Mouse (Mus musculus) adrenal gland (tissue): ENCODE measurements around the gene Gfra1.

Experiments
- intact Hi-C: fragments of 180-260 bp; cut with DNase I; formaldehyde crosslinking; loops from one replicate; pipeline ENCODE4 v1.15.1; 2025

The Gfra1 gene

GRCm38 (mm10) chr19:58396604-58396984 is 59.1 kb downstream of the Gfra1 start:
- intact Hi-C loops: no loop called here

- intact Hi-C loops: no loop called here
These were observed 59.7 kb downstream of the Gfra1 start for GRCm38 (mm10) chr19:58395785-58396603.

GRCm38 (mm10) chr19:58393121-58393520 is 62.6 kb downstream of the Gfra1 start:
- intact Hi-C loops: no loop called here

- intact Hi-C loops: no loop called here
These were observed 63.9 kb downstream of the Gfra1 start for GRCm38 (mm10) chr19:58391796-58392195.

- intact Hi-C loops: no loop called here
These were observed 66.2 kb downstream of the Gfra1 start for GRCm38 (mm10) chr19:58389466-58389865.

- intact Hi-C loops: no loop called here
These were observed 66.8 kb downstream of the Gfra1 start for GRCm38 (mm10) chr19:58388851-58389447.

GRCm38 (mm10) chr19:58383273-58383672 is 72.4 kb downstream of the Gfra1 start:
- intact Hi-C loops: no loop called here

- intact Hi-C loops: no loop called here
These were observed 73.2 kb downstream of the Gfra1 start for GRCm38 (mm10) chr19:58382535-58382934.

GRCm38 (mm10) chr19:58377969-58378368 is 77.7 kb downstream of the Gfra1 start:
- intact Hi-C loops: no loop called here

GRCm38 (mm10) chr19:58376675-58377102 is 79.0 kb downstream of the Gfra1 start:
- intact Hi-C loops: no loop called here

GRCm38 (mm10) chr19:58374648-58375047 is 81.1 kb downstream of the Gfra1 start:
- intact Hi-C loops: no loop called here

GRCm38 (mm10) chr19:58374155-58374554 is 81.6 kb downstream of the Gfra1 start:
- intact Hi-C loops: no loop called here

- intact Hi-C loops: no loop called here
These were observed 87.2 kb downstream of the Gfra1 start for GRCm38 (mm10) chr19:58368513-58368912.

GRCm38 (mm10) chr19:58364688-58365087 is 91.0 kb downstream of the Gfra1 start:
- intact Hi-C loops: no loop called here

GRCm38 (mm10) chr19:58360982-58361381 is 94.7 kb downstream of the Gfra1 start:
- intact Hi-C loops: no loop called here

GRCm38 (mm10) chr19:58358063-58358462 is 97.6 kb downstream of the Gfra1 start:
- intact Hi-C loops: no loop called here

GRCm38 (mm10) chr19:58353953-58354352 is 101.8 kb downstream of the Gfra1 start:
- intact Hi-C loops: no loop called here

- intact Hi-C loops: no loop called here
These were observed 102.3 kb downstream of the Gfra1 start for GRCm38 (mm10) chr19:58353260-58353870.

- intact Hi-C loops: no loop called here
These were observed 105.8 kb downstream of the Gfra1 start for GRCm38 (mm10) chr19:58349890-58350408.

GRCm38 (mm10) chr19:58345137-58345536 is 110.6 kb downstream of the Gfra1 start:
- intact Hi-C loops: no loop called here

- intact Hi-C loops: no loop called here
These were observed 114.4 kb downstream of the Gfra1 start for GRCm38 (mm10) chr19:58341351-58341750.

- intact Hi-C loops: no loop called here
These were observed 115.5 kb downstream of the Gfra1 start for GRCm38 (mm10) chr19:58340221-58340620.
